Comparison of ENCODE assay signal across 10 mouse cellular contexts in the genomic region with DNA sequence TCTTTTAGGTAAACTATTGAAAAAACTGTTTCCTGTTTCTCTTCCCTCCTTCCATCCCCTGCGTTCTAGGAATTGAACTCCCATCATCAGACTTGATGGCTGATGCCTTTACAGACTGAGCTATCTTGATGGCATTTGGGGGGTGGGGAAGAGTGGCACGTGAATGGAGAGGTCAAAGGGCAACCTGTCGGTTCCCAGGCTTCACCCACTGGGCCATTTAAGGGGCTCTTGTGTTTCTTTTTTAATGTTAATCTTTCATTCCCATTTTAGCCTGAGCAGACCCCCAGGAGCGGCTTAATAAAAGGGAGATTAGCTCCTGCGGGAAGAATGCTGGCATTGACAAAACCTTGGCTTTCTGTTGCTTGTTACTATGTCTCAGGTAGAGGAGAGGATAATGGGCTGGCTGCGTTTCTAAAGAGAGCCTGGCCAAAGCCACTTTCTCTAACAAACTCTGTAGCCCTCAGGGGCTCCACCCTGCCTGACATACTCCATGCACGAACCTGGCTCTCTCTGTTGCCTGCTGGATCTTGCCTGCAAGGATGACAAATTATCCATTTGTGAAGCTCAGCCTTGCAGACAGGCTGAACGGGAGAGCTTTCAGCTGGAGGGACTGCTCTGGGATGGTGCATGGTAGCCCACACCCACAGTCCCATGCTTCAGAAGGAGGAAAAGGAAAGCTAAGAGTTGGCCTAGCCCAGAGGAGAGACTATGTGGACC. TPM values are rescaled to one million over a fixed set of nuclear protein-coding genes. Genes with fewer than 3 reads are reported as not detected.
DNase-seq lines count a peak whose midpoint lies in the region; ATAC-seq and TF ChIP-seq lines count a peak whose summit lies in the region.
"Had no signal": no experiment of that assay in that cellular context is flagged by ENCODE, and none has a peak within 500 bp of the region (broad histone marks: within the 10 kb centered on the region; RNA-seq: fewer than 3 reads in every experiment).

No protein-coding gene starts in this region.

- H3K9ac ChIP-seq in liver, embryonic 11.5 days (ENCODE audit: low read depth, low read length) = no peak overlapping the region
- no peak overlapping the region for H3K9ac ChIP-seq in liver, embryonic 12.5 days
- no peak overlapping the region for H3K9ac ChIP-seq in embryonic facial prominence, embryonic 13.5 days
- H3K9ac ChIP-seq in hindbrain, embryonic 14.5 days = no peak overlapping the region
- H3K9ac ChIP-seq in midbrain, postnatal 0 days (replicated peaks; ENCODE audit: low read length, poor library complexity, severe bottlenecking) = no peak overlapping the region

- no peak overlapping the region for H3K4me3 ChIP-seq in liver, embryonic 11.5 days (ENCODE audit: low read depth, low read length)
- H3K4me3 ChIP-seq in liver, embryonic 12.5 days = no peak overlapping the region
- H3K4me3 ChIP-seq in embryonic facial prominence, embryonic 13.5 days = no peak overlapping the region
- no peak overlapping the region for H3K4me3 ChIP-seq in hindbrain, embryonic 14.5 days (replicated peaks; ENCODE audit: low read length)
- H3K4me3 ChIP-seq in midbrain, postnatal 0 days (ENCODE audit: low read depth, low read length) = no peak overlapping the region

- H3K36me3 ChIP-seq in liver, embryonic 11.5 days (ENCODE audit: control insufficient read depth, insufficient read depth, low read length) = no peaks in the 10 kb centered on the region
- H3K36me3 ChIP-seq in liver, embryonic 12.5 days = no peaks in the 10 kb centered on the region
- no peaks in the 10 kb centered on the region; the same call in 1 of the 2 replicates for H3K36me3 ChIP-seq in embryonic facial prominence, embryonic 13.5 days
- 0 out of 2 replicates have a peak, but pooled peaks cover 5% of the 10 kb centered on the region for H3K36me3 ChIP-seq in hindbrain, embryonic 14.5 days (replicated peaks; ENCODE audit: control insufficient read depth, insufficient read depth)
- H3K36me3 ChIP-seq in midbrain, postnatal 0 days (ENCODE audit: insufficient read depth, low read length) = no peaks in the 10 kb centered on the region

- no peaks in the 10 kb centered on the region for H3K27me3 ChIP-seq in liver, embryonic 11.5 days (replicated peaks; ENCODE audit: control insufficient read depth, insufficient read depth, low read length)
- H3K27me3 ChIP-seq in liver, embryonic 12.5 days (replicated peaks) = no peaks in the 10 kb centered on the region
- H3K27me3 ChIP-seq in embryonic facial prominence, embryonic 13.5 days = no peaks in the 10 kb centered on the region
- H3K27me3 ChIP-seq in hindbrain, embryonic 14.5 days (ENCODE audit: control insufficient read depth, insufficient read depth, low read length) = no peaks in the 10 kb centered on the region
- H3K27me3 ChIP-seq in midbrain, postnatal 0 days (ENCODE audit: insufficient read depth, low read length) = no peaks in the 10 kb centered on the region

- no peaks in the 10 kb centered on the region for H3K4me1 ChIP-seq in liver, embryonic 11.5 days (replicated peaks; ENCODE audit: control insufficient read depth, insufficient read depth, low read length)
- no peaks in the 10 kb centered on the region for H3K4me1 ChIP-seq in liver, embryonic 12.5 days
- H3K4me1 ChIP-seq in embryonic facial prominence, embryonic 13.5 days = peaks cover 19% of the 10 kb centered on the region
- H3K4me1 ChIP-seq in hindbrain, embryonic 14.5 days (replicated peaks; ENCODE audit: control insufficient read depth, insufficient read depth, low read length) = 0 out of 2 replicates have a peak, but pooled peaks cover 5% of the 10 kb centered on the region
- H3K4me1 ChIP-seq in midbrain, postnatal 0 days (ENCODE audit: insufficient read depth, low read length) = no peaks in the 10 kb centered on the region

- WGBS in liver, embryonic 11.5 days = 41% methylated on average over 8 of the region's 8 CpGs
- 41% methylated on average over 8 of the region's 8 CpGs for WGBS in liver, embryonic 12.5 days (ENCODE audit: insufficient replicate concordance)
- 11% methylated on average over 8 of the region's 8 CpGs for WGBS in embryonic facial prominence, embryonic 13.5 days
- WGBS in hindbrain, embryonic 14.5 days = 10% methylated on average over 8 of the region's 8 CpGs
- WGBS in midbrain, postnatal 0 days = 8% methylated on average over 8 of the region's 8 CpGs

- no peak overlapping the region for H3K4me2 ChIP-seq in liver, embryonic 11.5 days
- H3K4me2 ChIP-seq in liver, embryonic 12.5 days = no peak overlapping the region
- H3K4me2 ChIP-seq in embryonic facial prominence, embryonic 13.5 days = no peak overlapping the region
- no peak overlapping the region for H3K4me2 ChIP-seq in hindbrain, embryonic 14.5 days (replicated peaks)
- no peak overlapping the region for H3K4me2 ChIP-seq in midbrain, postnatal 0 days (ENCODE audit: low read depth, low read length, poor library complexity, severe bottlenecking)

- TF ChIP-seq CTCF in midbrain, postnatal 0 days (IDR thresholded peaks at IDR 0.05) = no peak

- no peak for DNase-seq in liver, embryonic 11.5 days (ENCODE audit: low spot score)
- DNase-seq in hindbrain, embryonic 14.5 days (ENCODE audit: low spot score) = peak; percentile 33
- DNase-seq in midbrain, postnatal 0 days (ENCODE audit: low spot score) = no peak
- no peak for DNase-seq in left cerebral cortex, postnatal 10 days (ENCODE audit: extremely low spot score in 1 of 2, low spot score in 2 of 2)
- no peak for DNase-seq in ovary, postnatal 14 days (ENCODE audit: low spot score)
- DNase-seq in right cerebral cortex, postnatal 14 days = no peak
- DNase-seq: liver had no signal

- no peak overlapping the region for H3K27ac ChIP-seq in liver, embryonic 11.5 days (ENCODE audit: low read depth, low read length)
- no peak overlapping the region for H3K27ac ChIP-seq in liver, embryonic 12.5 days
- H3K27ac ChIP-seq in embryonic facial prominence, embryonic 13.5 days = peak overlapping the region; percentile 44; the same call in 1 of the 2 replicates
- H3K27ac ChIP-seq in hindbrain, embryonic 14.5 days = peak overlapping the region; percentile 28; the same call in 1 of the 2 replicates
- H3K27ac ChIP-seq in midbrain, postnatal 0 days (ENCODE audit: low read depth, low read length) = peak overlapping the region; percentile 38
- H3K27ac ChIP-seq: macrophage had no signal

- no peaks in the 10 kb centered on the region for H3K9me3 ChIP-seq in liver, embryonic 11.5 days (ENCODE audit: control insufficient read depth, low read length)
- no peaks in the 10 kb centered on the region for H3K9me3 ChIP-seq in liver, embryonic 12.5 days (replicated peaks)
- H3K9me3 ChIP-seq in embryonic facial prominence, embryonic 13.5 days = no peaks in the 10 kb centered on the region
- no peaks in the 10 kb centered on the region for H3K9me3 ChIP-seq in hindbrain, embryonic 14.5 days (ENCODE audit: control insufficient read depth, low read length)
- H3K9me3 ChIP-seq in midbrain, postnatal 0 days (ENCODE audit: low read length) = no peaks in the 10 kb centered on the region

- intact Hi-C loops in left cerebral cortex, postnatal 10 days (cut with DNase I) = no loop called here

- ATAC-seq in liver, embryonic 11.5 days (replicated peaks; ENCODE audit: low FRiP score) = 0 out of 2 replicates have a peak, but pooled peaks have one; percentile 11
- no peak for ATAC-seq in liver, embryonic 12.5 days
- no peak for ATAC-seq in embryonic facial prominence, embryonic 13.5 days (ENCODE audit: insufficient number of reproducible peaks, insufficient read depth, low FRiP score, low TSS enrichment, low read depth)
- peak; percentile 41 for ATAC-seq in hindbrain, embryonic 14.5 days (ENCODE audit: low FRiP score)
- 0 out of 2 replicates have a peak, but pooled peaks have one; percentile 22 for ATAC-seq in midbrain, postnatal 0 days (ENCODE audit: low FRiP score)

RNA-seq across cellular contexts. Expression of gene Aebp2, which starts 19.1 kb away (rescaled TPM):
- 10.3 and 10.5 TPM in 2 replicates for polyA plus RNA-seq in liver, embryonic 11.5 days (2014; fragmentation: Nextera tagmentation; extraction: Ambion mirVana)
- polyA plus RNA-seq in liver, embryonic 12.5 days (2016; fragmentation: Nextera tagmentation; extraction: Ambion mirVana) = 6.1 and 6.5 TPM in 2 replicates
- 15.3 and 17.6 TPM in 2 replicates for polyA plus RNA-seq in embryonic facial prominence, embryonic 13.5 days (2015; fragmentation: Nextera tagmentation; extraction: Ambion mirVana)
- polyA plus RNA-seq in hindbrain, embryonic 14.5 days (2014; fragmentation: Nextera tagmentation; extraction: Ambion mirVana) = 10.6 and 11.3 TPM in 2 replicates
- 31.5 and 38.5 TPM in 2 replicates for total RNA-seq in midbrain, postnatal 0 days (2014; rRNA removed)
- polyA plus RNA-seq in midbrain, postnatal 0 days (2015; fragmentation: Nextera tagmentation; extraction: Ambion mirVana) = 3.9 and 5.3 TPM in 2 replicates
- total RNA-seq in left cerebral cortex, postnatal 10 days (2021) = 10 to 100 TPM; 42.8 to 45.6 TPM

Comparison
In these comparisons a context has a peak if more than half of its experiments do, and no peak if none do; other contexts are left out.
1. ATAC-seq: peak in liver, embryonic 11.5 days (single experiment), hindbrain, embryonic 14.5 days (single experiment) and midbrain, postnatal 0 days (single experiment); none in liver, embryonic 12.5 days (single experiment) and embryonic facial prominence, embryonic 13.5 days (single experiment).
2. H3K27ac ChIP-seq: peak in embryonic facial prominence, embryonic 13.5 days (single experiment), hindbrain, embryonic 14.5 days (single experiment) and midbrain, postnatal 0 days (single experiment); none in liver, embryonic 11.5 days (single experiment) and liver, embryonic 12.5 days (single experiment).